Mouse (Mus musculus) gastrocnemius, adult 2 months (tissue): Measurements from ENCODE around the gene Lin9. TPM values are rescaled to one million over a fixed set of nuclear protein-coding genes. Genes with fewer than 3 reads are reported as not detected.

ENCODE experiments used
- DNase-seq: peaks from one replicate; pipeline ENCODE4 v3.0.0; 2022
- H3K27ac ChIP-seq: fragments of 200-600 bp; 2 replicates; pipeline ENCODE4 v1.8.1; 2022; ENCODE audit warnings: mild to moderate bottlenecking
- H3K4me3 ChIP-seq: fragments of 200-600 bp; 2 replicates; pipeline ENCODE4 v1.8.1; 2022; ENCODE audit warnings: mild to moderate bottlenecking, moderate library complexity
- CTCF ChIP-seq: fragments of 200-600 bp; IDR thresholded peaks from 2 replicates; pipeline ENCODE4 v1.8.1; 2022; ENCODE audit warnings: antibody characterized with exemption, mild to moderate bottlenecking, moderate library complexity
- intact Hi-C: fragments of 180-260 bp; cut with DNase I; formaldehyde crosslinking; loops from one replicate; pipeline ENCODE4 v1.15.1; 2025
- total RNA-seq, 2 experiments: library from RNA; stranded (reverse); gene quantifications; 2 replicates each; pipeline ENCODE4 v1.2.3; 2021

Gene Lin9
- total RNA-seq, 2 experiments from 2014 or later, result 2.5 to 3.1 TPM

GRCm38 (mm10) chr1:180718756-180719155 lies 77.8 kb downstream of the Lin9 start:
- intact Hi-C loops, result no loop called here
- TF ChIP-seq CTCF, result no peak
- Histone ChIP-seq H3K27ac (no peak overlapping the region), H3K4me3 (no peak overlapping the region)
- no peak for DNase-seq

- DNase-seq, result no peak
- no peak overlapping the region for H3K27ac ChIP-seq
- H3K4me3 ChIP-seq, result no peak overlapping the region
- no peak for TF ChIP-seq CTCF
- intact Hi-C loops, result no loop called here
These were observed 78.5 kb downstream of the Lin9 start for GRCm38 (mm10) chr1:180719483-180719882.

GRCm38 (mm10) chr1:180719951-180720689 lies 79.2 kb downstream of the Lin9 start:
- TF ChIP-seq CTCF, result no peak; the same call in none of the 2 replicates

GRCm38 (mm10) chr1:180722608-180723007 lies 81.7 kb downstream of the Lin9 start:
- Histone ChIP-seq H3K4me3 (no peak overlapping the region), H3K27ac (no peak overlapping the region)
- no peak for DNase-seq
- intact Hi-C loops, result no loop called here
- TF ChIP-seq CTCF, result no peak

More at GRCm38 (mm10) chr1:180719951-180720689, 79.2 kb downstream of the Lin9 start:
- H3K4me3 ChIP-seq, result no peak overlapping the region
- H3K27ac ChIP-seq, result no peak overlapping the region
- intact Hi-C loops, result loop anchor here (1.0 kb wide), 1 partner anchor 44 kb away; no protein-coding TSS in a partner anchor
- peak; percentile 83 for DNase-seq

- DNase-seq, result no peak
- Histone ChIP-seq H3K27ac (no peak overlapping the region), H3K4me3 (no peak overlapping the region)
- TF ChIP-seq CTCF, result no peak
- intact Hi-C loops, result no loop called here
These were observed 82.8 kb downstream of the Lin9 start for GRCm38 (mm10) chr1:180723701-180724238.

GRCm38 (mm10) chr1:180725704-180726179 lies 84.8 kb downstream of the Lin9 start, which contains the start of gene Acbd3:
Gene Acbd3, plus strand, starts transcription at chr1:180726043.
- Histone ChIP-seq H3K27ac (peak within 1 kb of the TSS; percentile 95), H3K4me3 (peak within 1 kb of the TSS; percentile 94)
- intact Hi-C loops, result loop anchor here (5.0 kb wide), 1 partner anchor 87 kb away; the partner anchor contains the start of gene H3f3a
- DNase-seq, result peak; percentile 93
- TF ChIP-seq CTCF, result peak; percentile 36

GRCm38 (mm10) chr1:180726183-180726582 lies 85.2 kb downstream of the Lin9 start:
- peak overlapping the region; percentile 94 for H3K4me3 ChIP-seq
- no peak for DNase-seq
- no peak for TF ChIP-seq CTCF
- intact Hi-C loops, result loop anchor here (5.0 kb wide), 1 partner anchor 86 kb away; the partner anchor contains the start of gene H3f3a
- peak overlapping the region; percentile 95 for H3K27ac ChIP-seq

GRCm38 (mm10) chr1:180729231-180729630 lies 88.3 kb downstream of the Lin9 start:
- Histone ChIP-seq H3K4me3 (no peak overlapping the region), H3K27ac (no peak overlapping the region)
- DNase-seq, result no peak
- TF ChIP-seq CTCF, result no peak
- intact Hi-C loops, result loop anchor here (5.0 kb wide), 1 partner anchor 83 kb away; the partner anchor contains the start of gene H3f3a

Other genes with a start within 250 kb of the Lin9 start
- gene Stum, start 157.6 kb upstream of the Lin9 start, total RNA-seq, result under 1 TPM; 0.41 to 0.86 TPM
- gene Parp1, start 72.2 kb upstream of the Lin9 start, total RNA-seq, result 10 to 100 TPM; 58.1 to 71.3 TPM
- not detected for gene Mixl1, start 55.9 kb downstream of the Lin9 start, total RNA-seq
- 10 to 100 TPM; 13.8 to 16.0 TPM for gene Acbd3, start 84.9 kb downstream of the Lin9 start, total RNA-seq
- 100 to 1,000 TPM; 314 to 379 TPM for gene H3f3a, start 172.8 kb downstream of the Lin9 start, total RNA-seq
- gene Sde2, start 210.0 kb downstream of the Lin9 start, total RNA-seq, result 1 to 10 TPM; 7.4 to 7.8 TPM